Mouse (Mus musculus): ENCODE results near the gene Zfp362.

DNA sequence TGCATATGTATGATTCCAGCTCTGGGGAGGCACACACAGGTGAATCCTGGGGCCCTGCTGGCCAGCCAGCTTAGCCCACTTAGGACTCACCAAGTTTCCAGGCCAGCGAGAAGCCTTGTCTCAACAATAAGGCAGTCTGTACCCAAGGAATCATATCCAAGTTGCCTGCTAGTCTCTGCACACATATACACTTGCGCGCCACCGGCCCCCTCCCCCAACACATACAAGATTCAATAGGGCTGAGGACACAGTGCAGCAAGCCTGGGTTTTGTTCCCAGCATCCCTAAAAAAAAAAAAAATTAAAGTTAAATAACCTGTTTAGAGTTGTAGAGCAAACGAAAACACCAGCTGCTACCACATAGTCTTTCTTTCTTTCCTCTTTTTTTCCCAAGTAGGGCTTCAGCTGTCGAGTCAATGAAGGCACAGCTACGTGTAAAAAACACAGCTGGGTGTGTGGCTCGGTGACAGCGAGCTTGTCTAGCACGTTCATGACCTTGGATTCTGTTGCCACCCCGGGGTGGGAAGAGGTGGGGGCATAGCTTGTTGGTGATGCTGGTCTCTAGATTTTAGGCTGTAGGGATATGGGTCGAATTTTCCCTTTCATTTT is 39.6 kb upstream of the Zfp362 start:
- TF ChIP-seq CTCF (IDR thresholded peaks at IDR 0.05; ENCODE audit: control insufficient read depth, insufficient read depth, insufficient read length) (no peak), MAX (IDR thresholded peaks at IDR 0.05) (no peak), MYOD1 (IDR thresholded peaks at IDR 0.05; ENCODE audit: control insufficient read depth, insufficient read length, low read depth) (no peak)

Data from C2C12 (cell line).